Mouse (Mus musculus) lung, embryonic 15.5 days (tissue): Measurements from ENCODE around the gene Arpc1a. TPM values are rescaled to one million over a fixed set of nuclear protein-coding genes. Genes with fewer than 3 reads are reported as not detected.

Experiments
- ATAC-seq: fragments of 200-750 bp; cut with Nextera tagmentation; 2 replicates; pipeline ENCODE4 v1.8.0; 2017; ENCODE audit warnings: moderate number of reproducible peaks, borderline replicate concordance; ENCODE audit not compliant: low FRiP score, low TSS enrichment; ENCODE audit errors: extremely low read depth
- H3K27ac ChIP-seq: fragments of 300-500 bp; sonication (generic); 2 replicates; pipeline ENCODE4 v1.5.1; 2015; ENCODE audit warnings: moderate library complexity, mild to moderate bottlenecking, inconsistent platforms
- H3K27me3 ChIP-seq: fragments of 300-500 bp; sonication (generic); 2 replicates; pipeline ENCODE4 v1.6.1; 2015; ENCODE audit warnings: inconsistent platforms
- H3K36me3 ChIP-seq: fragments of 300-500 bp; sonication (generic); 2 replicates; pipeline ENCODE4 v1.6.1; 2015; ENCODE audit warnings: inconsistent platforms
- H3K4me1 ChIP-seq: fragments of 300-500 bp; sonication (generic); 2 replicates; pipeline ENCODE4 v1.6.1; 2015; ENCODE audit warnings: inconsistent platforms
- H3K4me2 ChIP-seq: fragments of 300-500 bp; sonication (generic); 2 replicates; pipeline ENCODE4 v1.6.1; 2015; ENCODE audit warnings: inconsistent platforms, mild to moderate bottlenecking, moderate library complexity
- H3K4me3 ChIP-seq: fragments of 300-500 bp; sonication (generic); 2 replicates; pipeline ENCODE4 v1.5.1; 2015; ENCODE audit warnings: mild to moderate bottlenecking, inconsistent platforms
- H3K9ac ChIP-seq: fragments of 300-500 bp; sonication (generic); 2 replicates; pipeline ENCODE4 v1.6.1; 2015; ENCODE audit warnings: inconsistent platforms
- H3K9me3 ChIP-seq: fragments of 300-500 bp; sonication (generic); 2 replicates; pipeline ENCODE4 v1.6.1; 2016; ENCODE audit warnings: inconsistent platforms
- WGBS: fragments of 180-500 bp; shearing (Covaris S2); methylation state at CpG from one replicate; pipeline ENCODE4 v1.1.7; 2015; 5-methylcytosine and 5-hydroxymethylcytosine counted together
- polyA plus RNA-seq: library from polyadenylated mRNA; unstranded; fragments of >200 nt; fragmentation: Nextera tagmentation; extraction: Ambion mirVana; gene quantifications from 2 replicates; pipeline ENCODE4 v1.2.1, GENCODE M21; 2015

Gene Arpc1a
- polyA plus RNA-seq, 1 experiment from 2014 or later: 150 TPM

- no peak overlapping the region for H3K9ac ChIP-seq
- 83% methylated on average over 6 of the region's 6 CpGs for WGBS
- no peak overlapping the region for H3K4me3 ChIP-seq
Observed at GRCm38 (mm10) chr5:145149294-145149693, 65.7 kb downstream of the Arpc1a start.

GRCm38 (mm10) chr5:145152690-145153089 lies 69.1 kb downstream of the Arpc1a start:
- Histone ChIP-seq H3K27ac (no peak overlapping the region), H3K36me3 (peaks cover 77% of the 10 kb centered on the region)
- 87% methylated on average over 5 of the region's 5 CpGs for WGBS

More at GRCm38 (mm10) chr5:145149294-145149693, 65.7 kb downstream of the Arpc1a start:
- H3K9me3 ChIP-seq: no peaks in the 10 kb centered on the region
- no peaks in the 10 kb centered on the region for H3K27me3 ChIP-seq
- H3K36me3 ChIP-seq: peaks cover 92% of the 10 kb centered on the region
- H3K27ac ChIP-seq: no peak overlapping the region
- no peaks in the 10 kb centered on the region for H3K4me1 ChIP-seq
- H3K4me2 ChIP-seq: no peak overlapping the region
- no peak for ATAC-seq

More at GRCm38 (mm10) chr5:145152690-145153089, 69.1 kb downstream of the Arpc1a start:
- Histone ChIP-seq H3K4me2 (no peak overlapping the region), H3K27me3 (no peaks in the 10 kb centered on the region), H3K4me3 (no peak overlapping the region), H3K4me1 (no peaks in the 10 kb centered on the region), H3K9me3 (no peaks in the 10 kb centered on the region), H3K9ac (no peak overlapping the region)
- no peak for ATAC-seq

Other genes with a start within 250 kb of the Arpc1a start
- 18.5 and 20.2 TPM in 2 replicates for gene Smurf1, start 118.0 kb upstream of the Arpc1a start, polyA plus RNA-seq
- not detected in 2 replicates for gene Gm4871, start 51.1 kb upstream of the Arpc1a start, polyA plus RNA-seq
- 0.14 TPM in 1 of 2 replicates, not detected in the other for gene 1700018F24Rik, start 40.8 kb upstream of the Arpc1a start, polyA plus RNA-seq
- not detected in 2 replicates for gene Kpna7, start 200 bp downstream of the Arpc1a start, polyA plus RNA-seq
- gene Arpc1b, start 30.4 kb downstream of the Arpc1a start, polyA plus RNA-seq: 359 and 378 TPM in 2 replicates
- 79.2 and 81.1 TPM in 2 replicates for gene Pdap1, start 56.4 kb downstream of the Arpc1a start, polyA plus RNA-seq
- 187 and 190 TPM in 2 replicates for gene Bud31, start 56.5 kb downstream of the Arpc1a start, polyA plus RNA-seq
- 15.6 and 16.9 TPM in 2 replicates for gene Ptcd1, start 83.3 kb downstream of the Arpc1a start, polyA plus RNA-seq
- gene Cpsf4, start 83.4 kb downstream of the Arpc1a start, polyA plus RNA-seq: 55.0 and 56.2 TPM in 2 replicates
- gene Atp5j2, start 108.2 kb downstream of the Arpc1a start, polyA plus RNA-seq: 691 and 724 TPM in 2 replicates
- 7.6 and 9.8 TPM in 2 replicates for gene Zkscan14, start 118.0 kb downstream of the Arpc1a start, polyA plus RNA-seq
- 12.4 and 14.1 TPM in 2 replicates for gene Zkscan5, start 120.7 kb downstream of the Arpc1a start, polyA plus RNA-seq
- gene Zfp655, start 147.9 kb downstream of the Arpc1a start, polyA plus RNA-seq: 30.3 and 32.2 TPM in 2 replicates
- gene Zscan25, start 196.7 kb downstream of the Arpc1a start, polyA plus RNA-seq: 0.47 and 0.58 TPM in 2 replicates